ENCODE assay signal across 9 mouse cellular contexts in the genomic region with DNA sequence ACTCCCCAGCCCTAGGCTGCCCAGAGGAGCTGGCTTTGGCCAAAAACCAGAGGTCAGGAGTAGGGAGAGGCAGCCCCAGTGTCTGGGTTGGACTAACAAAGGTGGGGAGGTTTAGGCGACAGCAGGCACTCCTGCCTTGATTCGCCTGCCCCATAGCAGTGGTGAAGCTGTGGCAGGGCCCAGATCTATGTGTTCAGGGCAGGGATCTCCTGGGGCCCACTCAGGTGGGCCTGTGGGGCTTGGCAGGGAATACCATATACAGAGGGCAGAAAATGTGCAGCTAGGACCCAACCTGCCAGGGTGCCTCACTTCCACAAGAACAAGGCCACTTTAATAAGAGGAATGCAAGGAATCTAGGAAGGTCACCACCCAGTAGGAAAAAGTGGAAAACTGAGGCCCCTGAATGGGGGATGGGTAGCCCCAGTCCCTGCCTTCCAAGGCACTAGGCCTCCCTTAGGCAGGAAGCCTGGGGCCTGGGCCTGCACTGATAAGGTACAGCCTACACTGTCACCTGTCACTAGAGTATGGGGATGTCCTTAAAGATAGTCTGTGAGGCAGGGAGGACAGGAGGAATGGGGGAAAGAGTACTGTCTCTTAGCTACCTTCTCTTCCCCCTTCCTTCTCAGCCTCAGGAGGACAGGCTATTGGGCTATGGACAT. TPM values are rescaled to one million over a fixed set of nuclear protein-coding genes. Genes with fewer than 3 reads are reported as not detected.
DNase-seq lines count a peak whose midpoint lies in the region; ATAC-seq and TF ChIP-seq lines count a peak whose summit lies in the region.
"Had no signal": no experiment of that assay in that cellular context is flagged by ENCODE, and none has a peak within 500 bp of the region (broad histone marks: within the 10 kb centered on the region; RNA-seq: fewer than 3 reads in every experiment).

No protein-coding gene starts in this region.

- H3K4me1 ChIP-seq in embryonic facial prominence, embryonic 13.5 days: peaks cover 32% of the 10 kb centered on the region

- H3K9ac ChIP-seq in embryonic facial prominence, embryonic 13.5 days: peak overlapping the region; percentile 6; the same call in 1 of the 2 replicates

- intact Hi-C loops in gastrocnemius, adult 2 months (cut with DNase I): loop anchor here (5.0 to 10.0 kb wide), 2 partner anchors 131 to 459 kb away; a partner anchor contains a TSS
- intact Hi-C loops in gastrocnemius, postnatal 36 days (cut with DNase I): loop anchor here (5.0 to 10.0 kb wide), 2 partner anchors 131 to 459 kb away; a partner anchor contains a TSS
- intact Hi-C loops in left cerebral cortex, postnatal 36 days (cut with DNase I): loop anchor here (5.0 to 10.0 kb wide), 3 partner anchors 46 to 459 kb away; a partner anchor contains a TSS

- H3K36me3 ChIP-seq in embryonic facial prominence, embryonic 13.5 days: no peaks in the 10 kb centered on the region

- TF ChIP-seq CTCF in gastrocnemius, adult 2 months (IDR thresholded peaks at IDR 0.05): no peak

- H3K4me2 ChIP-seq in embryonic facial prominence, embryonic 13.5 days: no peak overlapping the region

- no peaks in the 10 kb centered on the region for H3K27me3 ChIP-seq in embryonic facial prominence, embryonic 13.5 days

- 78% methylated on average over 2 of the region's 2 CpGs for WGBS in embryonic facial prominence, embryonic 13.5 days

- peak overlapping the region; percentile 51 for H3K27ac ChIP-seq in gastrocnemius, adult 2 months
- no peak overlapping the region; the same call in 1 of the 2 replicates for H3K27ac ChIP-seq in embryonic facial prominence, embryonic 13.5 days

- no peak for ATAC-seq in embryonic facial prominence, embryonic 13.5 days (ENCODE audit: insufficient number of reproducible peaks, insufficient read depth, low FRiP score, low TSS enrichment, low read depth)

- DNase-seq in gastrocnemius, adult 2 months: no peak
- no peak for DNase-seq in gastrocnemius, postnatal 36 days
- DNase-seq in CD4-positive helper T cell, adult 2 months (ENCODE audit: low read depth, low spot score): peak; percentile 30
- DNase-seq in lung, postnatal 14 days: peak; percentile 18
- DNase-seq in left cerebral cortex, adult 11 months (ENCODE audit: low spot score): no peak
- no peak for DNase-seq in kidney, adult 8-10 months
- DNase-seq in left cerebral cortex, postnatal 36 days (ENCODE audit: low spot score in 2 of 2): no peak
- DNase-seq: right cerebral cortex, postnatal 4 days had no signal

- no peaks in the 10 kb centered on the region for H3K9me3 ChIP-seq in embryonic facial prominence, embryonic 13.5 days

- peak overlapping the region; percentile 21 for H3K4me3 ChIP-seq in gastrocnemius, adult 2 months
- no peak overlapping the region for H3K4me3 ChIP-seq in embryonic facial prominence, embryonic 13.5 days

RNA-seq across cellular contexts. Expression of a gene that starts 1.4 kb away (rescaled TPM):
- under 1 TPM; 0.23 to 0.39 TPM for total RNA-seq in gastrocnemius, adult 2 months (2021)
- under 1 TPM; 0.15 to 0.27 TPM for total RNA-seq in gastrocnemius, postnatal 36 days (2021)
- 2.6 and 2.8 TPM in 2 replicates for polyA plus RNA-seq in embryonic facial prominence, embryonic 13.5 days (2015; fragmentation: Nextera tagmentation; extraction: Ambion mirVana)
- total RNA-seq in left cerebral cortex, postnatal 36 days (2021): under 1 TPM; 0.20 to 0.39 TPM

RNA-seq across cellular contexts. Expression of a gene that starts 37.2 kb away (rescaled TPM):
- total RNA-seq in gastrocnemius, adult 2 months (2021): not detected
- not detected for total RNA-seq in gastrocnemius, postnatal 36 days (2021)
- polyA plus RNA-seq in embryonic facial prominence, embryonic 13.5 days (2015; fragmentation: Nextera tagmentation; extraction: Ambion mirVana): 0.41 and 1.3 TPM in 2 replicates
- under 1 TPM in 1 of 2 experiments, not detected in 1; 0.39 TPM for total RNA-seq in left cerebral cortex, postnatal 36 days (2021)

RNA-seq across cellular contexts. Expression of a gene that starts 46.3 kb away (rescaled TPM):
- total RNA-seq in gastrocnemius, adult 2 months (2021): 100 to 1,000 TPM; 100 to 129 TPM
- total RNA-seq in gastrocnemius, postnatal 36 days (2021): 100 to 1,000 TPM; 106 to 118 TPM
- polyA plus RNA-seq in embryonic facial prominence, embryonic 13.5 days (2015; fragmentation: Nextera tagmentation; extraction: Ambion mirVana): 407 and 457 TPM in 2 replicates
- 100 to 1,000 TPM; 385 to 445 TPM for total RNA-seq in left cerebral cortex, postnatal 36 days (2021)

Comparison
In these comparisons a context has a peak if more than half of its experiments do, and no peak if none do; other contexts are left out.
1. DNase-seq: peak in CD4-positive helper T cell, adult 2 months (single experiment) and lung, postnatal 14 days (single experiment); none in gastrocnemius, adult 2 months (single experiment), gastrocnemius, postnatal 36 days (0 of 2), left cerebral cortex, adult 11 months (single experiment), kidney, adult 8-10 months (0 of 2) and left cerebral cortex, postnatal 36 days (0 of 2).